Mouse (Mus musculus) limb, embryonic 13.5 days (tissue): ENCODE measurements around the gene Hist1h2ah. TPM values are rescaled to one million over a fixed set of nuclear protein-coding genes. Genes with fewer than 3 reads are reported as not detected.
A peak's percentile ranks its signal among the peaks of the same experiment; 100 is the strongest.
"Not testable (repeated sequence)": the region's sequence is repeated elsewhere in the genome, so short reads cannot be mapped to it uniquely, and the experiment has no call there.

ENCODE experiments used
- ATAC-seq: fragments of 200-750 bp; cut with Nextera tagmentation; 2 replicates; pipeline ENCODE4 v1.8.0; 2017; ENCODE audit warnings: low read depth, moderate number of reproducible peaks, moderate TSS enrichment; ENCODE audit not compliant: low FRiP score
- H3K27ac ChIP-seq: fragments of 300-500 bp; sonication (generic); 2 replicates; pipeline ENCODE4 v1.5.1; 2015; ENCODE audit warnings: inconsistent platforms, mild to moderate bottlenecking, moderate library complexity
- H3K27me3 ChIP-seq: fragments of 300-500 bp; sonication (generic); 2 replicates; pipeline ENCODE4 v1.6.1; 2015; ENCODE audit warnings: mild to moderate bottlenecking, inconsistent platforms
- H3K36me3 ChIP-seq: fragments of 300-500 bp; sonication (generic); 2 replicates; pipeline ENCODE4 v1.6.1; 2015; ENCODE audit warnings: inconsistent platforms, mild to moderate bottlenecking, moderate library complexity
- H3K4me1 ChIP-seq: fragments of 300-500 bp; sonication (generic); 2 replicates; pipeline ENCODE4 v1.6.1; 2015; ENCODE audit warnings: inconsistent platforms
- H3K4me2 ChIP-seq: fragments of 300-500 bp; sonication (generic); replicated peaks from 2 replicates; pipeline ENCODE4 v1.6.1; 2015; ENCODE audit warnings: inconsistent platforms, mild to moderate bottlenecking, moderate library complexity
- H3K4me3 ChIP-seq: fragments of 300-500 bp; sonication (generic); 2 replicates; pipeline ENCODE4 v1.5.1; 2015; ENCODE audit warnings: moderate library complexity, mild to moderate bottlenecking, inconsistent platforms
- H3K9ac ChIP-seq: fragments of 300-500 bp; sonication (generic); 2 replicates; pipeline ENCODE4 v1.6.1; 2015; ENCODE audit warnings: mild to moderate bottlenecking, inconsistent platforms
- H3K9me3 ChIP-seq: fragments of 300-500 bp; sonication (generic); 2 replicates; pipeline ENCODE4 v1.6.1; 2016; ENCODE audit warnings: inconsistent platforms
- WGBS: fragments of 180-500 bp; shearing (Covaris S2); methylation state at CpG from one replicate; pipeline ENCODE4 v1.1.7; 2015; 5-methylcytosine and 5-hydroxymethylcytosine counted together
- polyA plus RNA-seq: library from polyadenylated mRNA; unstranded; fragments of >200 nt; fragmentation: Nextera tagmentation; extraction: Ambion mirVana; gene quantifications from 2 replicates; pipeline ENCODE4 v1.2.1, GENCODE M21; 2015

Hist1h2ah gene
- polyA plus RNA-seq, 1 experiment from 2014 or later = 11.8 TPM

DNA sequence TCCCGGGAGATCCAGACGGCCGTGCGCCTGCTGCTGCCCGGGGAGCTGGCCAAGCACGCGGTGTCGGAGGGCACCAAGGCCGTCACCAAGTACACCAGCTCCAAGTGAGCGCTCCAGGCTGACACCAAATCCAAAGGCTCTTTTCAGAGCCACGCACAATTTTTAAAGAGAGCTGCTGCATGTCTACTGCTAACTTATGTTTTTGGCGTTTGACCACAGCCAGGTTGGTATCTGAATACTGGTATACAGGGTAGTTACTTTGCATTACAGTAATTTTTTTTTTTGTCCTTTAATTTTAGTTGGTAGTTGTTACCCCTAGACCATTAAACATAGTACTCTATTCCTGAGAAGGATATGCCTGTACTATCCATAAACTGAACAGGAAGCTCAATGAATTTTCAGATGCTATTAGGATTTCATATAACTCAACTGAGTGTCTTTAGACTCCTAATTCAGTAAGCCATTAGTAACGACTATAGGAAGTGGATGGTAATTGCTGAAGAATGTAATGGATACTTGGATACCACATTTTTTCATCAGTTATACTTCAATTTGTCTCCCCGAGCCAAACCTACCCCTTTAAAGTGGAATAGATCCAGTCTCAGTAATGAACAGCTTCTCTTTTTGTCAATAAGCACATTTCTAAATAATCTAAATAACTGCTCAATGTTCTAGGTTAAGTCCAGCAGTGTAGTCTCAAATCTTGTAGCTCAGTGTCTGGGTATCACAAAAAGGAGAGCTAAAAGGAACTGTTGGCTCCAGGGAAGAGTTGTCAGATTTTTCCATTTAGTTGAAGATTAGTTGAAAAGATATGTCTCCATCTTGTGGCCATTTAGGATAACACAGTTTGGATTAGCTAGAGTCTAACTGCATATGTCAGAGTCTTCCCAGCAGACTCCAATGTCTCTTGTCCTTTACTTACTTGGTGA is 8.4 kb upstream of the Hist1h2ah start:
- Histone ChIP-seq H3K36me3 (no peaks in the 10 kb centered on the region), H3K27me3 (no peaks in the 10 kb centered on the region), H3K4me2 (peak overlapping the region; percentile 88), H3K27ac (peak overlapping the region; percentile 82), H3K4me1 (peaks cover 27% of the 10 kb centered on the region), H3K9ac (peak overlapping the region; percentile 62), H3K9me3 (no peaks in the 10 kb centered on the region), H3K4me3 (peak overlapping the region; percentile 43)
- 2% methylated on average over 10 of the region's 14 CpGs for WGBS
- ATAC-seq = 0 out of 2 replicates have a peak, but pooled peaks have one; percentile 2

DNA sequence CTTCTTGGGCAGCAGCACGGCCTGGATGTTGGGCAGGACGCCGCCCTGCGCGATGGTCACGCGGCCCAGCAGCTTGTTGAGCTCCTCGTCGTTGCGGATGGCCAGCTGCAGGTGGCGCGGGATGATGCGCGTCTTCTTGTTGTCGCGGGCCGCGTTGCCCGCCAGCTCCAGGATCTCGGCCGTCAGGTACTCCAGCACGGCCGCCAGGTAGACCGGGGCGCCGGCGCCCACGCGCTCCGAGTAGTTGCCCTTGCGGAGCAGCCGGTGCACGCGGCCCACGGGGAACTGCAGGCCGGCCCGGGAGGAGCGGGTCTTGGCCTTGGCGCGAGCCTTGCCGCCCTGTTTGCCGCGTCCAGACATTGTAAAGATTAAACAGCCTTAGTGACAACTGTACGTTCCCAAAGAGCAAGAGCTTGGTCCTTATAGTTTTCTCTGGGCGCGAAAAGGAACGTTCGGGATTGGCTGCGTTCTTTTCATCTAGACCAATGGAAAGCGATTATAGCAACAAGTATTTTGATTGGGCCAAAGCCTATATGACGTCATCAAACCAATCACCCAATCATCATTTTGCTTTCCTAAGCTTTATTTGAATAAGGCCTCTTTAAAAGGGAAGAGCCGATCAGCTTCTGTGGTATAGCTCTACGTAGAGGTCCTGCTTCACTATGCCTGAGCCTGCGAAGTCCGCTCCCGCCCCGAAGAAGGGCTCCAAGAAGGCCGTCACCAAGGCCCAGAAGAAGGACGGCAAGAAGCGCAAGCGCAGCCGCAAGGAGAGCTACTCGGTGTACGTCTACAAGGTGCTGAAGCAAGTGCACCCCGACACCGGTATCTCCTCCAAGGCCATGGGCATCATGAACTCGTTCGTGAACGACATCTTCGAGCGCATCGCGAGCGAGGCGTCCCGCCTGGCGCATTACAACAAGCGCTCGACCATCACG is 7.5 kb upstream of the Hist1h2ah start, which contains the start of the genes Hist1h2ag and Hist1h2bj:
Gene Hist1h2ag, minus strand, starts transcription at position 377 of the 935 bp plus-strand sequence.
Gene Hist1h2bj, plus strand, starts transcription at position 647 of the 935 bp plus-strand sequence.
- ATAC-seq = peak; percentile 90
- WGBS = under 1% methylated on average over 42 of the region's 80 CpGs

DNA sequence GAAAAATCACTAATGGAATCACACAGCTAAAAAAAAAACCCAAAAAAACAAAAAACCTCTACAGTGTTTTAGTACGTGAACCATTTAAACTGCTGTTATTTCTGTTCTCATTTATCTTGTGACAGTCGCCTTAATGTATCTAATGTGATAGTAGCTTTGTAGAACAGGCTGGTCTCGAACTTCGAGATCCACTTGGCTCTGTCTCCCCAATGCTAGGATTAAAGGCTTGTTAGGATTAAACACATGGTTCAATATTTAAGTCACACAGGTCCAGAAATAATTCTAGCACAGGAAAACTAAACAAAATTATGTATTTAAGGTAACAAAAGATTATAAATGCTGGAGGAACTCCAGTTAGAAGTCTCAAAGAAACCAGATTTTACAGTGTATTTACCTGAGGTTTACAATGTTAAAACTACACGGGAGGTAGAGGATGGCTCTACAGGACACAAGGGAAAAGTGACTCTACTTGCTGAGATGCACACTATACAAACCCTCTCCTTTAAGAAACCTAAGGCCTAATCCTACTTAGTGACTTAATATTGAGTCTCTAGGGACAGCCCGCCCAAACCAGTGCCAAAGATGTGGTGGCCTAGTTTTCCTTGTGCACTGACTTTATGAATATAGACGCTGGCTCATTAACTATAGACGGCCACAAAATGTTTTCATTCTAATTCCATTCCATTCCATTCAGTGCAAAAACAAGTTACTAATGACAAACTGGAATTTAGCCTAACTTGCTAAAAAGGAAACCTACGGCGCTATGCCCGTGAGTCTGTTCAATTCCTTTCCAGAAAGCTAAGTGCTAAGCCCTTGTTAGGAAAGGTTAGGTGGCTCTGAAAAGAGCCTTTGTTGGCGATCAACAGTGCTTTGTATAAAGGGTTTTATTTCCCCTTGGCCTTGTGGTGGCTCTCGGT is 6.5 kb upstream of the Hist1h2ah start:
- 1% methylated on average over 13 of the region's 13 CpGs for WGBS

More for the DNA sequence above, 7.5 kb upstream of the Hist1h2ah start, which contains the start of the genes Hist1h2ag and Hist1h2bj:
- Histone ChIP-seq H3K4me3 (peak within 1 kb of the TSS; percentile 46), H3K4me1 (peaks cover 27% of the 10 kb centered on the region), H3K9ac (peak within 1 kb of the TSS; percentile 72), H3K4me2 (peak within 1 kb of the TSS; percentile 88), H3K27ac (peak within 1 kb of the TSS; percentile 96)
- not testable (repeated sequence) for H3K9me3 ChIP-seq, H3K27me3 ChIP-seq, H3K36me3 ChIP-seq

DNA sequence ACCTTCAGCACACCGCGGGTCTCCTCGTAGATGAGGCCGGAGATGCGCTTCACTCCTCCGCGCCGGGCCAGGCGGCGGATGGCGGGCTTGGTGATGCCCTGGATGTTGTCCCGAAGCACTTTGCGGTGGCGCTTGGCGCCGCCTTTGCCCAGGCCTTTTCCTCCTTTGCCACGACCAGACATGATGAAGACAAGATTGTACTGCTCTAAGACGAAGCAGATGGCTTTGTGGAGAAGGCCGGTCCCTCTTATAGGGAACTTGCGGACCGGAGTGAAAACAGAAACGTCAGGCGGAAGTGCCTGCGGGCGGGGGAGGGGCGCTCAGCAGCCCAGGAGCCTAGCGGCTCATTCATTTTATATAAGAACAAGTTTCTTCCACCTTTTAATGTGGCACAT is 5.8 kb upstream of the Hist1h2ah start, which contains the start of gene Hist1h4i:
Gene Hist1h4i, minus strand, starts transcription at position 221 of the 395 bp plus-strand sequence.
- peak within 1 kb of the TSS; percentile 76 for H3K9ac ChIP-seq
- peak within 1 kb of the TSS; percentile 88 for H3K4me2 ChIP-seq
- not testable (repeated sequence) for H3K36me3 ChIP-seq, H3K9me3 ChIP-seq, H3K27me3 ChIP-seq
- peak; percentile 65 for ATAC-seq
- peak within 1 kb of the TSS; percentile 96 for H3K27ac ChIP-seq
- peaks cover 35% of the 10 kb centered on the region for H3K4me1 ChIP-seq
- 0% methylated on average over 16 of the region's 27 CpGs for WGBS
- H3K4me3 ChIP-seq = peak within 1 kb of the TSS; percentile 51

More for the DNA sequence above, 6.5 kb upstream of the Hist1h2ah start:
- no peak for ATAC-seq
- no peaks in the 10 kb centered on the region for H3K27me3 ChIP-seq
- no peaks in the 10 kb centered on the region for H3K36me3 ChIP-seq
- H3K9ac ChIP-seq = peak overlapping the region; percentile 72
- peaks cover 27% of the 10 kb centered on the region for H3K4me1 ChIP-seq
- no peaks in the 10 kb centered on the region for H3K9me3 ChIP-seq
- H3K27ac ChIP-seq = peak overlapping the region; percentile 96
- H3K4me3 ChIP-seq = peak overlapping the region; percentile 46
- peak overlapping the region; percentile 88 for H3K4me2 ChIP-seq

DNA sequence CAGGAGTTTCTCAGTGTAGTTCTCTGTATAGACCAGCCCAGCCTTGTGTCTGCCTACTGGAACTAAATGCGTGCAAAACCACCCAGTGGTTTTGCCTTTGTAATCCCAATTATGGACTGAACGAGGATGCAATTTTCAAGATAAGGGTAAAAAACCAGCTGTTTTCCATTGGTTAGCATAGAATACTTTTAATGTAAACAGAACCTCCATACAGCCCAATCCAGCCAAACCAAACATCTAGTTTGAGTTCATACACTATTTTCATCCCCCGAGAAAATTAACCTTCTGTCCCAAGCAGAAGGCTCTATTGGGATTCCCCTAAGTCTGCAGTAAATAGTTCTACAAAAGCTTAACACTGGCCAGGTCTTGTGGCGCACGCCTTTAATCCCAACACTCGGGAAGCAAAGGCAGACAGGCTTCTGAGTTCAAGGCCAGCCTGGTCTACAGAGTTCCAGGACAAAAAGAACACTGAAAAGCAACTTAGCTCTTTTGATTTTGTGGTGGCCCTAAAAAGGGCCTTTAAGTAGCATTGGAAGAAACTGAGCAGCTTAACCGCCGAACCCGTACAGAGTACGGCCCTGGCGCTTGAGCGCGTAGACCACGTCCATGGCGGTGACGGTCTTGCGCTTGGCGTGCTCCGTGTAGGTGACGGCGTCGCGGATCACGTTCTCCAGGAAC is 5.2 kb upstream of the Hist1h2ah start:
- ATAC-seq = peak; percentile 9
- WGBS = under 1% methylated on average over 19 of the region's 24 CpGs
- peak overlapping the region; percentile 76 for H3K9ac ChIP-seq
- H3K4me1 ChIP-seq = peaks cover 36% of the 10 kb centered on the region
- peak overlapping the region; percentile 96 for H3K27ac ChIP-seq
- H3K27me3 ChIP-seq = no peaks in the 10 kb centered on the region
- H3K4me2 ChIP-seq = peak overlapping the region; percentile 88
- H3K9me3 ChIP-seq = no peaks in the 10 kb centered on the region
- H3K4me3 ChIP-seq = peak overlapping the region; percentile 51
- no peaks in the 10 kb centered on the region for H3K36me3 ChIP-seq

DNA sequence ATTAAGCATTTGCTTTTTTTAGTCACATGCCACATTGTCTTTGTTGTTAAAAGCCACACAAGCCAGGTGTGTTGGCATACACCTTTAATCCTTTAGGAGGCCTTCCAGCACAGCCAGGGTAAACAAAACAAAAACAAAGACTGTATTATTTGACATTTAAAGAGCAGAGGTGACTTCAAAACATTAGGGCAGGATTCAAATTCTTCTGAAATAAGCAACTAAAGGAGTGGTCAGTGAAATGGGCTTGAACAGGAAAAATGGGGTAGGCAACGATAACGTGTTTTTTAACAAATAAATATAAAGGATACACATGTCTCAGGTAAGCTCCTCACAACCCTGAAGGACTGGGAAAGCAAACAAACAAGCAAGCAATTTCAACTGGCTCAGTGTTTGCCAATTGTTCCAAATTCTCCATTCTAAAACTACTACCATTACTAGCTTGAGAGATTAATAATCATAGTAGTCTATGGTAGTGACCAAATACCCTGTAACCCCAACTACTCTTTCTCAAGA is 4.6 kb upstream of the Hist1h2ah start:
- ATAC-seq = no peak
- Histone ChIP-seq H3K36me3 (no peaks in the 10 kb centered on the region), H3K27me3 (no peaks in the 10 kb centered on the region), H3K4me1 (peaks cover 36% of the 10 kb centered on the region), H3K4me2 (peak overlapping the region; percentile 88), H3K9ac (peak overlapping the region; percentile 76), H3K27ac (peak overlapping the region; percentile 96), H3K4me3 (peak overlapping the region; percentile 51), H3K9me3 (no peaks in the 10 kb centered on the region)
- WGBS = 7% methylated on average over 2 of the region's 2 CpGs

DNA sequence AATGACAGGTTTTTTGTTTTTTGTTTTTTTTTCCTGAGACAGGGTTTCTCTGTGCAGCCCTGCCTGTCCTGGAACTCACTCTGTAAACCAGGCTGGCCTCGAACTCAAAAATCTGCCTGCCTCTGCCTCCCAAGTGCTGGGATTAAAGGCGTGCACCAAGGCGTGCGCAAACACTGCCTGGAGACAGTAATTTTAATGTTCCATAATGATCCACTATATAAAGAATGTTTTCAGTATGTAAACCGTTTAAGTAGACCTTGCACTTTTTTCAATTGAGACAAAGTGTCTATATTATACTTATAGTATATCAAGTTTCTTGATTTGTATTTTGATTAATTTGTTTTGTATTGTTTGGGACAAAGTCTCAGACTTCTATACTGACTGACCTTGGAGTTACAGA is 4.0 kb upstream of the Hist1h2ah start:
- no peak overlapping the region for H3K4me3 ChIP-seq
- peak overlapping the region; percentile 88; the same call in 1 of the 2 replicates for H3K4me2 ChIP-seq
- H3K9ac ChIP-seq = no peak overlapping the region
- no peak overlapping the region for H3K27ac ChIP-seq
- no peak for ATAC-seq
- no peaks in the 10 kb centered on the region for H3K27me3 ChIP-seq
- H3K36me3 ChIP-seq = no peaks in the 10 kb centered on the region
- peaks cover 35% of the 10 kb centered on the region for H3K4me1 ChIP-seq
- WGBS = 69% methylated on average over 5 of the region's 5 CpGs
- H3K9me3 ChIP-seq = no peaks in the 10 kb centered on the region

DNA sequence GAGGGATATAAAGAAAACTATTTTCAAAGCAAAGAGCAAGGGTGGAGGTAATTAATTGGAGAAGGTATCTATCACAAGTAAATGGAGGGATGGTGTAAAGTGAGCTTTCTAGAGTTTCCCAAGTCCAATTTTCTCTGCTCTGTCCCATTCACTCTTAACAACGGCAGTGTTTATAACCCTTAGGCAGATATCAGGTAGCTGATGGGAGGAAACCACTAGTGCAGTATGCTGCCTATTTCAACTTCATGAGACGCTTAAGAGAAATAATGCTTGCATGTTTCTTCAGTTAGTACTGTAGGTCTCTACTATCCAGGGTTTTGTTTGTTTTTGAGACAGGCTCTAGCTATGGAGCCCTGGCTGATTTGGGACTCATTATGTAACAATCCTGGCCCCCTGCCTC is 2.0 kb upstream of the Hist1h2ah start:
- peak overlapping the region; percentile 79 for H3K4me2 ChIP-seq
- 0 out of 2 replicates have a peak overlapping the region, but pooled peaks have one; percentile 25 for H3K9ac ChIP-seq
- peaks cover 41% of the 10 kb centered on the region for H3K4me1 ChIP-seq
- H3K9me3 ChIP-seq = no peaks in the 10 kb centered on the region
- ATAC-seq = no peak
- no peak overlapping the region for H3K4me3 ChIP-seq
- no peaks in the 10 kb centered on the region for H3K27me3 ChIP-seq
- 57% methylated on average over 2 of the region's 2 CpGs for WGBS
- H3K27ac ChIP-seq = peak overlapping the region; percentile 28; the same call in 1 of the 2 replicates
- H3K36me3 ChIP-seq = no peaks in the 10 kb centered on the region

DNA sequence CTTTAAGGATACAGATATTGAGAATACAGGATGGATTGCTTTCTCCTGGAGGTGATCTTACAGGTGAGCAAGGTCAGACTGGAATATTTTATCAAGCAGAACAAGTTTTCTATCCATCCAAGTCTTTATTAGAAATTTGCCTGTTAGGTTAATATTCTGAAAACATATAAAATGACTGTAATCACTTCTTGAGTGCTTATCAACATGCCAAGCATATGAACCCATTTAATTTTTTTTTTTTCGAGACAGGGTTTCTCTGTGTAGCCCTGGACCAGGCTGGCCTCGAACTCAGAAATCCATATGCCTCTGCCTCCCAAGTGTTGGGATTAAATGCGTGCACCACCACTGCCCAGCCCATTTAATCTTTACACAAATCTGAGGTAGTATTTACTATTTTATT is 1.6 kb upstream of the Hist1h2ah start:
- peak overlapping the region; percentile 90 for H3K27ac ChIP-seq
- peak overlapping the region; percentile 79 for H3K4me2 ChIP-seq
- no peaks in the 10 kb centered on the region for H3K36me3 ChIP-seq
- H3K9ac ChIP-seq = peak overlapping the region; percentile 69
- H3K27me3 ChIP-seq = no peaks in the 10 kb centered on the region
- peak overlapping the region; percentile 46 for H3K4me3 ChIP-seq
- no peaks in the 10 kb centered on the region for H3K9me3 ChIP-seq
- no peak for ATAC-seq
- peaks cover 38% of the 10 kb centered on the region for H3K4me1 ChIP-seq
- WGBS = 59% methylated on average over 3 of the region's 3 CpGs
